Mouse (Mus musculus): ENCODE measurements around the gene Mbnl2. TPM values are rescaled to one million over a fixed set of nuclear protein-coding genes. Genes with fewer than 3 reads are reported as not detected.
A peak's percentile ranks its signal among the peaks of the same experiment; 100 is the strongest.

Mbnl2 gene
- polyA plus RNA-seq (2015; fragmentation: Nextera tagmentation; extraction: Ambion mirVana), result 105 and 111 TPM in 2 replicates

DNA sequence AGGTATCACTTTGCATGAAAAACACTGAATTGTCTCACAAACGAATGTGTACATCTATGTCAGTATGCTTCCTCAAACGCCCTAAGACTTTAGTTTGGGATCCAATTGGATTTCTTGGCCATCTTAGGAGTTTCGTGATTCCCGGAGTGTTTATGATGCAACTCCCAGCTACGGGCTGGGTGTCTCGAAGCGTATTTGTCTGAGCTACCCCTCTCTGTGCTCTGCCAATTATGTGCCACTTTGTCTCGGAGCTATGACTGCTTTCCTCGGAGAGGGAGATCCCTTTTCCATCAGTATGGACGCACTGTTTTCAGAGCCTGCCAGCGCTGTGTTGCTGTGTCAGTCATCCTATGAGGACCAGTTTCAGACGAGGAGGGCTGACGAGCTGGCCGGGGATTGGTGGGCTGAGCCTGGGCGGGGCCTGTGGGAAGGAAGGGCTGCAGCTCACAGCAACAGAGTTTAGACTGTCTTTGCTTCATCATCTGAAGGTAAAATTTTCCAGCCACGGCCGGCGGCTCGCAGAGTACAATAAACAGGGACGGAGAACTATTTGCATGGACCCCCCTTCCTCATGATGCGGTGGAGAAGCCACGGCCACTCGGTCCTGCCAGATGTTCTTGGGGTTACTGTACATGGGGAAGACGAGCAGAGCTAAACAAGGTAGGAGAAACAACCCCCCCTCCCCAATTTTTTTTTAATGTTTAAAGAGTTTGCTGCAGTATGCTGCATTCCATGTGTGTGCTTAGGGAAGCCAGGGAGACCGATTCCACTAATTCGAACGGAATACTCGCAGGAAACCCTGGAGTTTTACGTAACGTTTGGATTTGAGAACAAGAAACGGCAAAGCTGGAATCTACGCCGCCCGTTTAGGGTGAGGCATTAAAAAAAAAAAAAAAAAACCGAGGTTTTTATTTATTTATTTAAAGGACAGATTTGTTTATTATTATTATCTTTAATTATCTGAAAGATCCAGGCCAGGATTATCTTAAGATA, at the start of gene Mbnl2:
TSS of gene Mbnl2 (plus strand) at position 424 of the 993 bp plus-strand sequence.
- peak; percentile 91 for ATAC-seq
- WGBS, result under 1% methylated on average over 35 of the region's 35 CpGs
- Histone ChIP-seq H3K4me3 (replicated peaks) (peak within 1 kb of the TSS; percentile 53), H3K27me3 (replicated peaks) (no peaks in the 10 kb centered on the region), H3K36me3 (no peaks in the 10 kb centered on the region), H3K4me1 (replicated peaks) (peaks cover 35% of the 10 kb centered on the region), H3K9ac (peak within 1 kb of the TSS; percentile 72), H3K27ac (peak within 1 kb of the TSS; percentile 90), H3K9me3 (no peaks in the 10 kb centered on the region), H3K4me2 (replicated peaks) (peak within 1 kb of the TSS; percentile 92)

DNA sequence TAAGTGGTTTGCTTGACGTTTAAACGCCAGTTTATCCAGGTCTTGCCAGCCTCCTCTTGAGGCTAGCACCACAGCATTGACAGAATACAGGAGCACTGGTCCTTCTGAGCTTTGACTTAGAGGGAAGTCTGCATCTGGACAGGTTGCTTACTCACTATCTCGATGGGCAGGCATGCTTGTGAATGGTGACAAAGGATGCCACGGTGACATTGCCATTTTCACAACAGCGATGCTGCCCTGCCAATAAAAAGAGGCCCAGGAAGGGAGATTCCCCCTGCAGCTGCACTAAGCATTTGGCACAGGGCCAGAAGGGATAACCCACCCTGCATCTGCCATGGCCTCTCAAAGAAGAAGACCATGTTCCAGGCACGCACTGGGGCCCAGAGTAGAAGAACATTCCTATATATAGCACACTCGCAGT, 43.4 kb upstream of the Mbnl2 start:
- Histone ChIP-seq H3K27ac (no peak overlapping the region), H3K9ac (no peak overlapping the region), H3K27me3 (replicated peaks) (no peaks in the 10 kb centered on the region), H3K36me3 (no peaks in the 10 kb centered on the region), H3K9me3 (no peaks in the 10 kb centered on the region), H3K4me3 (replicated peaks) (no peak overlapping the region), H3K4me1 (replicated peaks) (peaks cover 8% of the 10 kb centered on the region), H3K4me2 (replicated peaks) (no peak overlapping the region)
- peak; percentile 68 for ATAC-seq
- 29% methylated on average over 7 of the region's 7 CpGs for WGBS

DNA sequence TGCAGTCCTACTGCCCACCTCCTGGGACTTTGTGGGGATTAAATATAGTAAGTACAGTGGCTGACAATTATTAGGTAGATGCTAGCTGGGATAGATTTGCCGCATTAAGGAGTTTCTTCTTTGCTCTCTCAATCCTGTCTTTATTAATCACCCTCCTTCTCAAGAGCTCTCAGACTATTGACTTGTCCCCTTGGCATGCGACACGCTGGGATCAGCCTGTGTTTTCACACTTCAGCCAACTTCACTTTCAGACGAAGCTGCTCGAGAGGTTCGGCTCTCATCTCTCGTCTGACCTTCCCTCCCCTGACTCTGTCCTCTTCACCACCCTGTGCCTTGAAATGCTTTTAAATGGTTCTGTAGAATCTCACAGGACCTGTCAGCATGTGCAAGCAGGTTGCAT, 39.9 kb upstream of the Mbnl2 start:
- ATAC-seq, result no peak
- Histone ChIP-seq H3K9ac (no peak overlapping the region), H3K36me3 (no peaks in the 10 kb centered on the region), H3K9me3 (no peaks in the 10 kb centered on the region), H3K4me2 (replicated peaks) (no peak overlapping the region), H3K4me1 (replicated peaks) (peaks cover 8% of the 10 kb centered on the region), H3K27me3 (replicated peaks) (no peaks in the 10 kb centered on the region), H3K27ac (no peak overlapping the region), H3K4me3 (replicated peaks) (no peak overlapping the region)
- 58% methylated on average over 7 of the region's 7 CpGs for WGBS

DNA sequence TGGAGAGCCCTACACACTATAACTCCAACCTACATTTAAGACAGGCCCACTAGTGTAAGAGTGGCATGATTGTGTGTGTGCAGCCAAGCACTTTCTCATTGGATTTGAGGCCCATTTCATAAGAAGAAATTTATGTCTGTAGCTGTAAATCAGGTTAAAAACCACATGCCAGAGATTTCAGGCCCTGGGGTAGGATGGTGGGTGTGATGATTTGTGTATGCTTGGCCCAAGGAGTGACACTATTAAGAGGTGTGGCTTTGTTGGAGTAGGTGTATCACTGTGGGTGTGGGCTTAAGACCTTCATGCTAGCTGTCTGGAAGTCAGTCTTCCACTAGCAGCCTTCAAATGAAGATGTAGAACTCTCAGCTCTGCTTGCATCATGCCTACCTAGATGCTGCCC, 37.0 kb upstream of the Mbnl2 start:
- Histone ChIP-seq H3K27me3 (replicated peaks) (no peaks in the 10 kb centered on the region), H3K9me3 (no peaks in the 10 kb centered on the region), H3K27ac (no peak overlapping the region), H3K4me3 (replicated peaks) (no peak overlapping the region), H3K4me2 (replicated peaks) (no peak overlapping the region), H3K36me3 (no peaks in the 10 kb centered on the region), H3K9ac (no peak overlapping the region), H3K4me1 (replicated peaks) (0 out of 2 replicates have a peak, but pooled peaks cover 4% of the 10 kb centered on the region)
- no peak for ATAC-seq

DNA sequence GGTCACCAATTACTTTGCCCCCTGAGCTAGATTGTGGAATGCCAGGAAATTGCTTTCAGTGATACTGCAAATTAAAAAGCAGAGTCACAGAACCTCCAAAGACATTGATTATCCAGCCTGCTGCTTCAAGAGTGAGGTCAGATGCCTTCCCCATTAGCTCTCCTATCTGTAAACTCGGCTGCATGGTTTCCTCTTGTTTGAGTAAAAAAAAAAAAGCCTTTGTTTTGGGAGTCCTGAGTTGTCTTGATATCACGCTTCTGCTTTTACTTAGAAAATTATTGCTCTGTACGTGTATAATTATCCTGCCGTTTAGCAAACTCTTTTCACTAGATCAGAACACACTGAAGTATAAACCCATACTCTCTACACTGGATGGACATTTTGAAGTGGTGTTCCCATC, 35.3 kb upstream of the Mbnl2 start:
- 50% methylated on average over 4 of the region's 4 CpGs for WGBS
- ATAC-seq, result no peak

DNA sequence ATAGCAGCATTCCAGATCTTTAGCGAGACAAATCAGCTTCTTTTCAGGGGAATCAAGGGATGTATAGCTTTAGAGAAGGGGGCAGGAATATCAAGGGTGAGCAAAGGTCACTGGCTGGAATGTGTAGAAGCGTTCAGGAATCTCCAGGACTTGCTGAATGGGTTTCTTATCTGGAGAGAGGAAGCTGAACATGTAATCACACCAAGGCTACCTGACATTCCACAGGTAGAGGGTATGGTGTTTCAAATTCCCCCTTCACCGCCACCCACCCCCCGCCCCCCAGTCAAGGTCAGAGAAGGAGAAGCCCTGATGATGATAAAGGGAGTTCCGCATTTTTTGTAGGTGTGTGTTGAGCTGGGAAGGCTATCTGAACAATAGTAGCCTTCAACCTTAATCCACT, 32.8 kb upstream of the Mbnl2 start:
- peak; percentile 85 for ATAC-seq
- 0 out of 2 replicates have a peak, but pooled peaks cover 4% of the 10 kb centered on the region for H3K4me1 ChIP-seq (replicated peaks)
- H3K4me2 ChIP-seq (replicated peaks), result no peak overlapping the region
- no peak overlapping the region for H3K27ac ChIP-seq
- H3K9ac ChIP-seq, result no peak overlapping the region
- H3K4me3 ChIP-seq (replicated peaks), result no peak overlapping the region
- no peaks in the 10 kb centered on the region for H3K27me3 ChIP-seq (replicated peaks)
- no peaks in the 10 kb centered on the region for H3K36me3 ChIP-seq
- no peaks in the 10 kb centered on the region for H3K9me3 ChIP-seq
- 42% methylated on average over 5 of the region's 5 CpGs for WGBS

More for the DNA sequence above, 35.3 kb upstream of the Mbnl2 start:
- Histone ChIP-seq H3K27ac (no peak overlapping the region), H3K4me1 (replicated peaks) (0 out of 2 replicates have a peak, but pooled peaks cover 4% of the 10 kb centered on the region), H3K9ac (no peak overlapping the region), H3K4me2 (replicated peaks) (no peak overlapping the region), H3K27me3 (replicated peaks) (no peaks in the 10 kb centered on the region), H3K9me3 (no peaks in the 10 kb centered on the region), H3K36me3 (no peaks in the 10 kb centered on the region), H3K4me3 (replicated peaks) (no peak overlapping the region)

DNA sequence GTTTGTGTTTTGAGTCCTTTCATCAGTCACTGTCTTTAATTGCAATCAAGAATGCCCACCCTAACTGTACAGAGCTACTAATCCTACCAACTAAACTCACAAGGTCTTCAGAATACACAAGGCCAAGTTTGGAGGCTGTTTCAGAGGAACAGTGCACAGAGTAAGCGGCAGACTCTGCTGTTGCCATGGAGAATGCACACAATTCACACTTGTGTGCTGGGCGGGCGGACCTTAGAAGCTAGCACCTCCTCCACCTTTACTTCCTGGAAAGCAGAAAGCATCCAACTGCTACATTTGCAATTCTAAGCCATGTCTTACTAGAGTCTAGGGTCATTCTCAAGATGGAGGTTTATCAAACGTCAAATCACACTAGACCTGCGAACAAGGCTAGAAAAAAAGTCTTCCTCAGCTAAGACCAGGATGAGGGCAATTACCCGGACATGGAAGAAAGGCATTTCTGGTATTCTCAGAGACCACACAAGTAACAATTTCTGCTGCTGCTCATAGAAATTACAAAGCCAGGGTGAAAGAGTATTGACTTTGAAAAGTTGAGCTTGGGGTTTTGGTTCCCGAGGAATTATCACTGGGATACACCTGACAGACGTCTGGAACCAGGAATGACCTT, 30.3 kb upstream of the Mbnl2 start:
- no peak overlapping the region for H3K27ac ChIP-seq
- H3K4me3 ChIP-seq (replicated peaks), result no peak overlapping the region
- H3K9me3 ChIP-seq, result no peaks in the 10 kb centered on the region
- 66% methylated on average over 8 of the region's 8 CpGs for WGBS
- H3K27me3 ChIP-seq (replicated peaks), result no peaks in the 10 kb centered on the region
- H3K4me2 ChIP-seq (replicated peaks), result no peak overlapping the region
- no peaks in the 10 kb centered on the region for H3K36me3 ChIP-seq
- H3K4me1 ChIP-seq (replicated peaks), result 0 out of 2 replicates have a peak, but pooled peaks cover 4% of the 10 kb centered on the region
- no peak for ATAC-seq
- no peak overlapping the region for H3K9ac ChIP-seq

DNA sequence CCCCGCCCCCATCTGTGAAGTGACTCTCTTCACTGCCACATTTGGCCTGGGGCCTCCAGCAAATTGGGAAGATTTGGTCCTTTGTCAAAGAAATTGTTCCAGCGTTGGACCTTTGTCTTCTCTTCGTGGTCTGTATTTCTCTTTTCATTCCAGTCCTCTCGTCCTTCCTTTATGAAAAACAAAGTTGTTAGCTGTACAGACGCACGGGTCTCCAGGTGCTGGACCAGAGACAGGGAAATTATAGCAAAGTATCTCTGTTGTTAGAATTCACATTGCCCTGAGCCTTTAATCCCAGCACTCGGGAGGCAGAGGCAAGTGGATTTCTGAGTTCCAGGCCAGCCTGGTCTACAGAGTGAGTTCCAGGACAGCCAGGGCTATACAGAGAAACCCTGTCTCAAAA, 22.1 kb upstream of the Mbnl2 start:
- Histone ChIP-seq H3K9ac (no peak overlapping the region), H3K4me3 (replicated peaks) (no peak overlapping the region), H3K4me2 (replicated peaks) (no peak overlapping the region), H3K27ac (no peak overlapping the region), H3K27me3 (replicated peaks) (no peaks in the 10 kb centered on the region), H3K9me3 (no peaks in the 10 kb centered on the region), H3K4me1 (replicated peaks) (peaks cover 12% of the 10 kb centered on the region; the same call in 1 of the 2 replicates), H3K36me3 (no peaks in the 10 kb centered on the region)
- ATAC-seq, result no peak
- WGBS, result 79% methylated on average over 7 of the region's 7 CpGs

DNA sequence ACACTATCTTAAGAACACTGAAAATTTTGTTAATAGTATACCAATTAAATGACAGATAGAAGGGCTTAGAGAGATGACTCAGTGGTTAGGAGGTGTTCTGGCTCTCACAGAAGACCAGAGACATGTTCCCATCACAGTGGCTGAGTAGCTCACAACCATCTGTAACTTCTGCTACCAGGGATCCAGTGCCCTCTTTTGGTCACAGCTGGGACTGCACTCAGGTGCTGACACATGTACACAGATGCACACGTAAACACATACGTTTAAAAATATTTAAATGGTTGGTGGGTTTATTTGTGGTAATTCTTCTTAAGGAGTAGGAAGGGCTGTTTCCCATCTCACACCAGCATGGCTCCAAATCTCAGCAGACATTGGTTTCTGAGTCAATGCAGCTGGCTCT, 19.3 kb upstream of the Mbnl2 start:
- Histone ChIP-seq H3K9me3 (no peaks in the 10 kb centered on the region), H3K27me3 (replicated peaks) (no peaks in the 10 kb centered on the region), H3K36me3 (no peaks in the 10 kb centered on the region), H3K27ac (no peak overlapping the region), H3K4me1 (replicated peaks) (peaks cover 12% of the 10 kb centered on the region; the same call in 1 of the 2 replicates), H3K4me3 (replicated peaks) (no peak overlapping the region), H3K4me2 (replicated peaks) (no peak overlapping the region), H3K9ac (no peak overlapping the region)
- 65% methylated on average over 2 of the region's 2 CpGs for WGBS
- no peak for ATAC-seq

DNA sequence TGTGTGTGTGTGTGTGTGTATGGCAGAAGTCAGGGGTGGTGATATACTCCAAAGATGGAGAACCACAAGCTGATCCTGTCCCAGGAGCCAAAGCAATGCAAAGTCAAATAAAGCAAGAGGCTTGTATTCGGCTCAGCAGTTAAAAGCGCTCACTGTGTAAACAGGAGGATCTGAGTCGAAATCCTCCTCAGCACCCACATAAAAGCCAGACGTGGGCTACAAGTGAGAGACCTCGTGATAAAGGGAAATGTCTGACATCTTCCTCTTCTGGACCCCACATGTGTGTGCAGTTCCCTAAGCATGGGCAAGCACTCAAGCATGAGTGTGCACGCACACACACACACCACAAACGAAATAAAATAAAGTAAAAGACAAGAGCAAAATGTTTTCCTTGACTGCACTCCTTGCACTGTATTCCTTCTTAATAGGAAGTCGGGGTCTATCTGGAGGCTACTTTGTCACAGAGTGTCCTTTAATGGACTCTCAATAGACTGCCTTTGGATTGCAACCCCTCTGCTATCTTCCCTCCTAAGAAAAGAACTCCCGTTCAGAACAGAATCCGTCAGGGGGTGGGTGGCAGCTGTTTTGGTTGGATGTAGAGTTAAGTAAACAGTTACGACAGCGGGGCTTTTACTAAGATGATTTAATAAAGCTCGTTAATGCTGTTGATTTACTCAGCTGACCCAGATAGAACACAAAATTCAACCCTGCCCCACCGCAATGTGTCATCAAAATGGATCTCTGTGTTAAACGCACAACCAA, 18.7 kb upstream of the Mbnl2 start:
- peak overlapping the region; percentile 22 for H3K4me2 ChIP-seq (replicated peaks)
- ATAC-seq, result peak; percentile 64
- peak overlapping the region; percentile 37; the same call in 1 of the 2 replicates for H3K27ac ChIP-seq
- no peak overlapping the region for H3K9ac ChIP-seq
- H3K4me1 ChIP-seq (replicated peaks), result peaks cover 12% of the 10 kb centered on the region; the same call in 1 of the 2 replicates
- no peaks in the 10 kb centered on the region for H3K27me3 ChIP-seq (replicated peaks)
- no peaks in the 10 kb centered on the region for H3K36me3 ChIP-seq
- no peak overlapping the region for H3K4me3 ChIP-seq (replicated peaks)
- no peaks in the 10 kb centered on the region for H3K9me3 ChIP-seq
- WGBS, result 20% methylated on average over 15 of the region's 15 CpGs

DNA sequence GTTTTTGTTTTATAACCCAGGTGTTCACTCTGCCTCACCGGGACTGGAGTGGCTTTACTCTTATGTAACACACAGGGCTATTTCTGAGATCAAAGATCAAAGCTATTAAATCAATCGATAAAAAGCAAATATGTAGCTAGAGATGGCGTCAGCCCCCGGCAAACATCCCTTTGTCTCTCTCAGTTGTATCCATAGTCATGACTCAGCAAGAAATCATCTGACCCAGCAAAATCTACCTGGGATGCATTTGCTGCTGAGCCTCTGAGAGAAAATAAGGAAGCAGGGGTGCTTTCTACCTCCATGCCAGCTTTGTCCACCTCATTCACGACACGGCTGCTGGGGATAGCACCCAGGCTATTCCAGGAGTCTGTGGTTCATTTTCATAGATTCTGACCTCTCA, 18.0 kb upstream of the Mbnl2 start:
- ATAC-seq, result peak; percentile 85
- Histone ChIP-seq H3K4me1 (replicated peaks) (peaks cover 12% of the 10 kb centered on the region; the same call in 1 of the 2 replicates), H3K4me2 (replicated peaks) (peak overlapping the region; percentile 22), H3K9me3 (no peaks in the 10 kb centered on the region), H3K9ac (no peak overlapping the region), H3K27ac (no peak overlapping the region), H3K36me3 (no peaks in the 10 kb centered on the region), H3K4me3 (replicated peaks) (no peak overlapping the region), H3K27me3 (replicated peaks) (no peaks in the 10 kb centered on the region)
- 25% methylated on average over 6 of the region's 6 CpGs for WGBS

DNA sequence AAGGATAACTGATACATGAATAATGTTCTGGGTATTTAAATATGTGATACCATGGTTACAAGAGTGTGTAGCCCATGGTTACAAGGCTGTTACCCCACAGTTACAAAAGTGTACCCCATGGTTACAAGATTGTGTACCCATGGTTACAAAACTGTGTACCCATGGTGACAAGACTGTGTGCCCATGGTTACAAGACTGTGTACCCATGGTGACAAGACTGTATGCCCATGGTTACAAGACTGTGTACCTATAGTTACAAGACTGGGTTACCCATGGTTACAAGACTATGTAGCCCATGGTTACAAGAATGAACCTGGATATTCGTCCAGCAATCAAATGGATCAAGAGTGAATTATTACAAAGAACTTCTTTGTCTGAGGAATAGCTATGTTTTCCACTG, 16.0 kb upstream of the Mbnl2 start:
- Histone ChIP-seq H3K4me2 (replicated peaks) (no peak overlapping the region), H3K27ac (no peak overlapping the region), H3K4me1 (replicated peaks) (peaks cover 12% of the 10 kb centered on the region; the same call in 1 of the 2 replicates), H3K36me3 (no peaks in the 10 kb centered on the region), H3K9ac (no peak overlapping the region), H3K9me3 (no peaks in the 10 kb centered on the region), H3K4me3 (replicated peaks) (no peak overlapping the region), H3K27me3 (replicated peaks) (no peaks in the 10 kb centered on the region)
- 80% methylated on average over 1 of the region's 1 CpGs for WGBS
- ATAC-seq, result no peak
